Mouse (Mus musculus) urinary bladder, postnatal 36 days (tissue): ENCODE results near the gene Tmem207.

ENCODE experiments used
- DNase-seq, 2 experiments: peaks; one replicate each; pipeline ENCODE4 v3.0.0; 2022; ENCODE audit warnings: low spot score in 2 of 2, mixed read lengths in 1 of 2

Tmem207 gene

GRCm38 (mm10) chr16:26456182-26456581 is 70.4 kb downstream of the Tmem207 start:
- no peak for DNase-seq

- no peak for DNase-seq
These were observed 72.4 kb downstream of the Tmem207 start for GRCm38 (mm10) chr16:26454163-26454562.
